9 mouse cellular contexts compared by ENCODE assay signal in genomic region chr16:84583323-84583722, GRCm38 (mm10).
A peak's percentile ranks its signal among the peaks of the same experiment; 100 is the strongest.
DNase-seq lines count a peak whose midpoint lies in the region; ATAC-seq and TF ChIP-seq lines count a peak whose summit lies in the region.
"Had no signal": no experiment of that assay in that cellular context is flagged by ENCODE, and none has a peak within 500 bp of the region (broad histone marks: within the 10 kb centered on the region; RNA-seq: fewer than 3 reads in every experiment).

No protein-coding gene starts in this region.

- H3K9me3 ChIP-seq in heart, postnatal 0 days (replicated peaks; ENCODE audit: control insufficient read depth, low read length), result no peaks in the 10 kb centered on the region
- H3K9me3 ChIP-seq in forebrain, embryonic 12.5 days, result no peaks in the 10 kb centered on the region

- no peaks in the 10 kb centered on the region for H3K27me3 ChIP-seq in heart, postnatal 0 days (ENCODE audit: control insufficient read depth, insufficient read depth, low read length)
- H3K27me3 ChIP-seq in C2C12 (ENCODE audit: control insufficient read depth, insufficient read depth, insufficient read length), result no peaks in the 10 kb centered on the region
- H3K27me3 ChIP-seq in forebrain, embryonic 12.5 days, result no peaks in the 10 kb centered on the region

- WGBS in heart, postnatal 0 days, result 68% methylated on average over 7 of the region's 7 CpGs
- 88% methylated on average over 7 of the region's 7 CpGs for WGBS in forebrain, embryonic 12.5 days

- TF ChIP-seq EP300 in heart, postnatal 0 days (IDR thresholded peaks at IDR 0.05; ENCODE audit: low read depth), result no peak

- no peaks in the 10 kb centered on the region for H3K36me3 ChIP-seq in heart, postnatal 0 days (replicated peaks; ENCODE audit: control insufficient read depth, insufficient read depth, low read length)
- H3K36me3 ChIP-seq in C2C12 (ENCODE audit: control insufficient read depth, insufficient read depth), result no peaks in the 10 kb centered on the region
- H3K36me3 ChIP-seq in forebrain, embryonic 12.5 days (replicated peaks), result no peaks in the 10 kb centered on the region

- TF ChIP-seq POLR2A in cortical plate, adult 2 months (IDR thresholded peaks at IDR 0.05; ENCODE audit: extremely low read depth, insufficient read depth, low read length), result no peak

- no peak overlapping the region for H3ac ChIP-seq in C2C12 (ENCODE audit: control insufficient read depth, insufficient read length, low read depth)

- H3K79me2 ChIP-seq in C2C12 (ENCODE audit: control insufficient read depth, insufficient read depth), result no peaks in the 10 kb centered on the region

- no peak for ATAC-seq in heart, postnatal 0 days (ENCODE audit: insufficient read depth, low read depth)
- ATAC-seq in forebrain, embryonic 12.5 days (ENCODE audit: low FRiP score), result no peak

- no peak overlapping the region for H3K9ac ChIP-seq in heart, postnatal 0 days (replicated peaks; ENCODE audit: low read depth, low read length)
- no peak overlapping the region for H3K9ac ChIP-seq in forebrain, embryonic 12.5 days

- no peaks in the 10 kb centered on the region for H3K4me1 ChIP-seq in heart, postnatal 0 days (ENCODE audit: control insufficient read depth, insufficient read depth)
- H3K4me1 ChIP-seq in cortical plate, adult 2 months (ENCODE audit: control insufficient read depth, insufficient read depth, low read length), result no peaks in the 10 kb centered on the region
- H3K4me1 ChIP-seq in forebrain, embryonic 12.5 days, result no peaks in the 10 kb centered on the region

- intact Hi-C loops in heart, postnatal 36 days (cut with DNase I), result no loop called here

- H3K4me3 ChIP-seq in heart, postnatal 0 days (ENCODE audit: low read depth, low read length), result no peak overlapping the region
- H3K4me3 ChIP-seq in C2C12 (ENCODE audit: insufficient read depth, poor library complexity, severe bottlenecking), result no peak overlapping the region
- H3K4me3 ChIP-seq in cortical plate, adult 2 months (ENCODE audit: insufficient read depth, low read length), result peak overlapping the region; percentile 24; the same call in 1 of the 2 replicates
- H3K4me3 ChIP-seq in forebrain, embryonic 12.5 days (replicated peaks), result no peak overlapping the region

- H3K79me3 ChIP-seq in C2C12 (ENCODE audit: low read depth), result no peaks in the 10 kb centered on the region

- H3K4me2 ChIP-seq in heart, postnatal 0 days (ENCODE audit: low read depth, low read length), result no peak overlapping the region; the same call in 1 of the 2 replicates
- no peak overlapping the region for H3K4me2 ChIP-seq in forebrain, embryonic 12.5 days

- no peak for DNase-seq in heart, postnatal 0 days (ENCODE audit: low spot score)
- no peak for DNase-seq in heart, postnatal 36 days
- peak; percentile 85 to 88 for DNase-seq in natural killer cell, adult 2 months (ENCODE audit: low spot score in 2 of 2)
- no peak for DNase-seq in yolk sac, embryonic 10.5 days (ENCODE audit: low spot score)
- DNase-seq in neural tube, embryonic 10.5 days (ENCODE audit: extremely low spot score, low spot score), result no peak
- DNase-seq: cerebellum, postnatal 14 days had no signal

- H3K27ac ChIP-seq in heart, postnatal 0 days (ENCODE audit: low read depth), result peak overlapping the region; percentile 46; the same call in 1 of the 2 replicates
- H3K27ac ChIP-seq in cortical plate, adult 2 months (ENCODE audit: insufficient read depth, low read length), result no peak overlapping the region; the same call in 1 of the 2 replicates
- no peak overlapping the region for H3K27ac ChIP-seq in forebrain, embryonic 12.5 days

- no peak for TF ChIP-seq CTCF in heart, postnatal 0 days (IDR thresholded peaks at IDR 0.05; ENCODE audit: low read depth)
- TF ChIP-seq CTCF in C2C12 (IDR thresholded peaks at IDR 0.05; ENCODE audit: control insufficient read depth, insufficient read depth, insufficient read length), result no peak
- TF ChIP-seq CTCF in cortical plate, adult 2 months (IDR thresholded peaks at IDR 0.05; ENCODE audit: extremely low read depth, insufficient read depth, low read length), result no peak

TF ChIP-seq in C2C12, 6 proteins besides CTCF, POLR2A, EP300 and RAD21:
- TF ChIP-seq USF1 (IDR thresholded peaks at IDR 0.05; ENCODE audit: low read depth) (peak; percentile 55), FOSL1 (IDR thresholded peaks at IDR 0.05; ENCODE audit: insufficient read depth, low read length, poor library complexity, severe bottlenecking) (no peak)

Comparison
In these comparisons a context has a peak if more than half of its experiments do, and no peak if none do; other contexts are left out.
1. DNase-seq: peak in natural killer cell, adult 2 months (2 of 2); none in heart, postnatal 0 days (single experiment), heart, postnatal 36 days (0 of 2), yolk sac, embryonic 10.5 days (single experiment) and neural tube, embryonic 10.5 days (single experiment).